Mouse (Mus musculus): ENCODE results near the gene Dact3.

DNA sequence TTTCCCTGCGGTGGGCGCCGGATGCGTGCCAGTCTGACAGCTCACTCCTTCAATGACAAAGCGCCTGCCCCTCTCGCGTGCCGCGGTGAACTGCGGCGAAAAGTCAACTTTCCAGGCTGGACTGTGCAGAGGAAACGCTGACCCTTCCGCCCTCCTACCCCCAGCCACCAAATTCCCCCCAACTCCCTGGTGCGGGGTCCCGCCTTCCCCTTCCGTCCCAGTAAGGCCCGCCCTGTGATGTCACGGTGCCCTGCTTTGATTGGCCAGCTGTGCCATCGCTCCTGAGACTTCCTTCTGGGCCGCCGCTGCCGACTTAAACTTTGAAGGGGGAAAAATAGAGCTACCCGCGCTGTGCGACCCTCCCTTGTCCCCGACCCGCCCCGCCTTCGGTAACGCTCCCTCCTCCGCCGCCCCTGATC, 32.5 kb upstream of the Dact3 start, which contains the start of gene Prkd2:
- TF ChIP-seq CTCF (IDR thresholded peaks at IDR 0.05; ENCODE audit: low read depth, low read length) (no peak), POLR2A (IDR thresholded peaks at IDR 0.05; ENCODE audit: insufficient read depth, low read length) (peak; percentile 28)
